Mouse (Mus musculus) kidney, adult 2 months (tissue): ENCODE measurements around the gene Bend4. TPM values are rescaled to one million over a fixed set of nuclear protein-coding genes. Genes with fewer than 3 reads are reported as not detected.

Source experiments
- DNase-seq: peaks from one replicate; pipeline ENCODE4 v3.0.0; 2021
- H3K27ac ChIP-seq: fragments of 200-500 bp; 2 replicates; pipeline ENCODE4 v1.5.1; 2012; ENCODE audit warnings: low read depth, low read length, control low read depth, inconsistent platforms; ENCODE audit not compliant: insufficient read depth
- H3K27me3 ChIP-seq: fragments of 200-500 bp; replicated peaks from 2 replicates; pipeline ENCODE4 v1.6.1; 2012; ENCODE audit warnings: mild to moderate bottlenecking, moderate library complexity, low read length, inconsistent platforms; ENCODE audit not compliant: control insufficient read depth, insufficient read depth
- H3K36me3 ChIP-seq: fragments of 200-500 bp; 2 replicates; pipeline ENCODE4 v1.6.1; 2012; ENCODE audit warnings: mild to moderate bottlenecking, moderate library complexity, low read length, inconsistent platforms; ENCODE audit not compliant: control insufficient read depth, insufficient read depth
- H3K4me1 ChIP-seq: fragments of 200-500 bp; 2 replicates; pipeline ENCODE4 v1.6.1; 2011; ENCODE audit warnings: low read length; ENCODE audit not compliant: control insufficient read depth, insufficient read depth
- H3K4me3 ChIP-seq: fragments of 200-500 bp; 2 replicates; pipeline ENCODE4 v1.5.1; 2011; ENCODE audit warnings: mild to moderate bottlenecking, low read depth, low read length, control low read depth; ENCODE audit not compliant: insufficient read depth
- CTCF ChIP-seq: fragments of 200-500 bp; conservative IDR thresholded peaks from 2 replicates; pipeline ENCODE4 v1.5.1; 2011; ENCODE audit warnings: low read depth, mild to moderate bottlenecking, control low read depth, low read length, moderate library complexity, mixed read lengths; ENCODE audit not compliant: insufficient read depth, insufficient read length
- POLR2A ChIP-seq: fragments of 200-500 bp; IDR thresholded peaks from one replicate; pipeline ENCODE4 v1.6.1; 2011; ENCODE audit warnings: low read depth, low read length, control low read depth
- WGBS: fragments of 180-500 bp; shearing (Covaris S2); methylation state at CpG from one replicate; pipeline ENCODE4 v1.1.7; 2018; 5-methylcytosine and 5-hydroxymethylcytosine counted together
- polyA plus RNA-seq: library from polyadenylated mRNA; depleted of rRNA; stranded (reverse); fragments of >200 nt; gene quantifications from 2 replicates; pipeline ENCODE4 v1.2.3, GENCODE M21; 2012; rRNA removed

Bend4 gene
- polyA plus RNA-seq, 1 experiment, result 0.33 TPM

- DNase-seq, result no peak
Measured at GRCm38 (mm10) chr5:67362931-67363330, 65.2 kb downstream of the Bend4 start.

GRCm38 (mm10) chr5:67362316-67362715 lies 65.8 kb downstream of the Bend4 start:
- 90% methylated on average over 10 of the region's 10 CpGs for WGBS
- no peaks in the 10 kb centered on the region for H3K4me1 ChIP-seq
- DNase-seq, result no peak
- TF ChIP-seq POLR2A, result no peak
- no peak for TF ChIP-seq CTCF
- H3K36me3 ChIP-seq, result no peaks in the 10 kb centered on the region
- H3K27ac ChIP-seq, result no peak overlapping the region
- no peaks in the 10 kb centered on the region for H3K27me3 ChIP-seq
- no peak overlapping the region for H3K4me3 ChIP-seq

More at GRCm38 (mm10) chr5:67362931-67363330, 65.2 kb downstream of the Bend4 start:
- H3K36me3 ChIP-seq, result no peaks in the 10 kb centered on the region
- no peak overlapping the region for H3K4me3 ChIP-seq
- no peaks in the 10 kb centered on the region for H3K4me1 ChIP-seq
- no peak for TF ChIP-seq CTCF
- TF ChIP-seq POLR2A, result no peak
- WGBS, result 50% methylated on average over 2 of the region's 2 CpGs
- no peak overlapping the region for H3K27ac ChIP-seq
- no peaks in the 10 kb centered on the region for H3K27me3 ChIP-seq

GRCm38 (mm10) chr5:67348949-67349348 lies 79.2 kb downstream of the Bend4 start:
- Histone ChIP-seq H3K27ac (no peak overlapping the region), H3K4me1 (no peaks in the 10 kb centered on the region), H3K4me3 (no peak overlapping the region), H3K36me3 (peaks cover 7% of the 10 kb centered on the region), H3K27me3 (no peaks in the 10 kb centered on the region)
- no peak for DNase-seq
- WGBS, result 37% methylated on average over 10 of the region's 10 CpGs
- no peak for TF ChIP-seq CTCF
- no peak for TF ChIP-seq POLR2A

- Histone ChIP-seq H3K36me3 (peaks cover 7% of the 10 kb centered on the region), H3K27me3 (no peaks in the 10 kb centered on the region), H3K4me3 (no peak overlapping the region), H3K4me1 (no peaks in the 10 kb centered on the region), H3K27ac (no peak overlapping the region)
- TF ChIP-seq CTCF, result no peak
- no peak for TF ChIP-seq POLR2A
- DNase-seq, result peak; percentile 45
- 71% methylated on average over 2 of the region's 2 CpGs for WGBS
Measured at GRCm38 (mm10) chr5:67347060-67347459, 81.0 kb downstream of the Bend4 start.

Other genes with a start within 250 kb of the Bend4 start
- 190 and 218 TPM in 2 replicates for gene Tmem33, start 167.7 kb downstream of the Bend4 start, polyA plus RNA-seq
- 52.8 and 55.8 TPM in 2 replicates for gene Slc30a9, start 121.4 kb downstream of the Bend4 start, polyA plus RNA-seq
- 11.4 and 12.4 TPM in 2 replicates for gene Shisa3, start 179.6 kb upstream of the Bend4 start, polyA plus RNA-seq